Mouse (Mus musculus) stomach, embryonic 14.5 days (tissue): ENCODE data around the gene Olfr105-ps. TPM values are rescaled to one million over a fixed set of nuclear protein-coding genes. Genes with fewer than 3 reads are reported as not detected.

ENCODE experiments used
- ATAC-seq: fragments of 200-750 bp; cut with Nextera tagmentation; 2 replicates; pipeline ENCODE4 v1.8.0; 2017; ENCODE audit warnings: low read depth, moderate TSS enrichment; ENCODE audit not compliant: insufficient number of reproducible peaks, insufficient read depth, low FRiP score
- H3K27ac ChIP-seq: fragments of 300-500 bp; sonication (generic); 2 replicates; pipeline ENCODE4 v1.5.1; 2014; ENCODE audit warnings: mild to moderate bottlenecking, low read length, moderate library complexity, mixed read lengths
- H3K27me3 ChIP-seq: fragments of 300-500 bp; sonication (generic); 2 replicates; pipeline ENCODE4 v1.6.1; 2014; ENCODE audit warnings: low read length, control low read depth, mixed read lengths; ENCODE audit not compliant: control insufficient read depth, insufficient read depth
- H3K36me3 ChIP-seq: fragments of 300-500 bp; sonication (generic); 2 replicates; pipeline ENCODE4 v1.6.1; 2014; ENCODE audit warnings: mild to moderate bottlenecking, control low read depth, low read length, moderate library complexity, mixed read lengths; ENCODE audit not compliant: control insufficient read depth, insufficient read depth
- H3K4me1 ChIP-seq: fragments of 300-500 bp; sonication (generic); 2 replicates; pipeline ENCODE4 v1.6.1; 2014; ENCODE audit warnings: low read length, control low read depth, mixed read lengths; ENCODE audit not compliant: control insufficient read depth, insufficient read depth
- H3K4me2 ChIP-seq: fragments of 300-500 bp; sonication (generic); replicated peaks from 2 replicates; pipeline ENCODE4 v1.6.1; 2014; ENCODE audit warnings: low read depth, low read length, control low read depth
- H3K4me3 ChIP-seq: fragments of 300-500 bp; sonication (generic); 2 replicates; pipeline ENCODE4 v1.5.1; 2014; ENCODE audit warnings: low read depth, low read length, control low read depth
- H3K9ac ChIP-seq: fragments of 300-500 bp; sonication (generic); replicated peaks from 2 replicates; pipeline ENCODE4 v1.6.1; 2014; ENCODE audit warnings: low read depth, mild to moderate bottlenecking, control low read depth, low read length, moderate library complexity, mixed read lengths
- H3K9me3 ChIP-seq: fragments of 300-500 bp; sonication (generic); 2 replicates; pipeline ENCODE4 v1.6.1; 2016; ENCODE audit warnings: low read depth, low read length, control low read depth; ENCODE audit not compliant: control insufficient read depth
- WGBS: fragments of 180-500 bp; shearing (Covaris S2); extraction: QIAGEN DNeasy Blood & Tissue Kit; methylation state at CpG from one replicate; pipeline ENCODE4 v1.1.7; 2014; 5-methylcytosine and 5-hydroxymethylcytosine counted together
- polyA plus RNA-seq: library from polyadenylated mRNA; unstranded; fragments of >200 nt; fragmentation: Nextera tagmentation; extraction: Ambion mirVana; gene quantifications from 2 replicates; pipeline ENCODE4 v1.2.1, GENCODE M21; 2014

Olfr105-ps gene
- not detected in 2 replicates for polyA plus RNA-seq

DNA sequence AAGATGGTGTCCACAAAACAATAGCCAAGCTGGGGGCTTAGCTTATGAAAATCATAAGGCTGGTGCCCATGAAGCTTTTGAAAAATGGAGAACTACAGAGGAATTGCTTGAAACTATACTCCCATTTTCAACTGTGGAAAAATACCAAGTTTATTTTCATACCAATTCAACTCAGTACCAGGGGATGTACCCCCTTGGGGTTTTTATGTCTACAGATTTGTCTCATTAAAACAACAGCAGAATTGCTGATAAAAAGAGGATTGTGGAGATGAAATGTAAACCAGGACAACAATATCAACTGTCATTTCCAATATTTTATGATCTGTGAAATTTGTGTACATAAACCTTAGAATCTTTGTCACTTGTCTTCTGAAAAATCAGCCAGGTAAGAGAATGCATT lies at the start of gene Olfr105-ps:
Gene Olfr105-ps (plus strand): TSS at position 301 of the 400 bp plus-strand sequence.
- H3K4me3 ChIP-seq, result no peak within 1 kb of the TSS
- H3K4me2 ChIP-seq, result no peak within 1 kb of the TSS
- ATAC-seq, result no peak
- H3K36me3 ChIP-seq, result no peaks in the 10 kb centered on the region
- H3K4me1 ChIP-seq, result no peaks in the 10 kb centered on the region
- no peaks in the 10 kb centered on the region for H3K9me3 ChIP-seq
- H3K27ac ChIP-seq, result no peak within 1 kb of the TSS
- no peak within 1 kb of the TSS for H3K9ac ChIP-seq
- no peaks in the 10 kb centered on the region for H3K27me3 ChIP-seq

DNA sequence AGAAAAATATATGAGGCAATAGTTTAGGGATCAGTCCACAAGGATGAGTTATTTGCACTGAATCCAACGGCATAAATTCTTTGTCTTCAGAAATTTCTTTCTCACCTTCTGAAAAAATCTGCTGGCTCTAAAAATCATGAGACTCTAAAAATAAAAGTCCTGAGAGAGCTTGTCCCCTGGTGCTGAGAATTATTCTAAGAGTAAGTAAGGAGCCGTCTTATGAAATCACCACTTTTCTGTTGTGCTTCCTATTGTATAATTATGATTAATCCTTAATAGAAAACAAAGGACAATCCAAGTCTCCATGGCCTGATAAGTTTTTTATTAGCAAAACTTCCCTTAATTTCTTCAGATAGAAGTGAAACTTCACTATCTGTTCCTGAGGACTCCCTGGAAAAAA lies 39.2 kb upstream of the Olfr105-ps start, which contains the start of gene Olfr103:
Gene Olfr103 (minus strand): TSS at position 101 of the 400 bp plus-strand sequence.
- no peak for ATAC-seq
- H3K36me3 ChIP-seq, result no peaks in the 10 kb centered on the region
- no peak within 1 kb of the TSS for H3K4me3 ChIP-seq
- no peak within 1 kb of the TSS for H3K27ac ChIP-seq
- H3K9me3 ChIP-seq, result no peaks in the 10 kb centered on the region
- no peak within 1 kb of the TSS for H3K9ac ChIP-seq
- no peaks in the 10 kb centered on the region for H3K27me3 ChIP-seq
- 83% methylated on average over 2 of the region's 2 CpGs for WGBS
- H3K4me2 ChIP-seq, result no peak within 1 kb of the TSS
- no peaks in the 10 kb centered on the region for H3K4me1 ChIP-seq

DNA sequence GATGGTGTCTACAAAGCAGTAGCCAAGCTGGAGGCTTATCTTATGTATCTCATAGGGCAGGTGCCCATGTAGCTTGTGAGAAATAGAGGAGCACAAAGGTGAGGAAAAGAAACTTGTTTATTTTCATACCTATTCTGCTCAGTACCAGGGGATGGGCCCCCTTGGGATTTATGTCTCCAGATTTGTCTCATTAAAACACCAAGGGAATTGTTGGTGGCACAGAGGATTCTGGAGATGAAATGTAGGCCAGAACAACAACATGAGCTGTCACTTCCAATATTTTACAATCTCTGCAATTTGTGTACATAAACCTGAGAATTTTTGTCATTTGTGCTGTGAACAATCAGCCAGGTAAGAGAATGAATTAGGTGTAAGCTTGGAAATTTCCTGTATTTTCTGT lies 19.6 kb upstream of the Olfr105-ps start, which contains the start of gene Olfr104-ps:
Gene Olfr104-ps (plus strand): TSS at position 301 of the 400 bp plus-strand sequence.
- H3K9ac ChIP-seq, result no peak within 1 kb of the TSS
- no peak within 1 kb of the TSS for H3K4me2 ChIP-seq
- no peak within 1 kb of the TSS for H3K4me3 ChIP-seq
- no peaks in the 10 kb centered on the region for H3K4me1 ChIP-seq
- H3K27ac ChIP-seq, result no peak within 1 kb of the TSS
- H3K36me3 ChIP-seq, result no peaks in the 10 kb centered on the region
- ATAC-seq, result no peak
- no peaks in the 10 kb centered on the region for H3K9me3 ChIP-seq
- no peaks in the 10 kb centered on the region for H3K27me3 ChIP-seq

DNA sequence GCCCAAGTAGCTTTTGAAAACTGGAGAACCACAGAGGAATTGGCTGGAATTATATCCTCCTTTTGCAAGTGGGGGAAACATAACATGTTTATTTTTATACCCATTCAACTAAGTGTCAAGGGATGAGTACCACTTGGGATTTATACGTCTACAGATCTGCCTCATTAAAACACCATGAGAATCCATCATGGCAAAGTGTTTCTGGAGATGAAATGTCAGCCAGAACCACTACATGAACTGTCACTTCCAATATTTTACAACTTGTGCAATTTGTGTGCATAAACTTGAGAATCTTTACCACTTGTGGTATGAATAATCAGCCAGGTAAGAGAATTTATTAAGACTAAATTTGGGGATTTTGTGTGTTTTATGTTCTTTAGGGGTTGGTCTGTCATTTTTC lies 11.3 kb downstream of the Olfr105-ps start, which contains the start of gene Olfr106-ps:
Gene Olfr106-ps (plus strand): TSS at position 301 of the 400 bp plus-strand sequence.
- Histone ChIP-seq H3K4me3 (no peak within 1 kb of the TSS), H3K27ac (no peak within 1 kb of the TSS), H3K4me2 (no peak within 1 kb of the TSS), H3K9me3 (no peaks in the 10 kb centered on the region), H3K4me1 (no peaks in the 10 kb centered on the region), H3K27me3 (no peaks in the 10 kb centered on the region), H3K36me3 (no peaks in the 10 kb centered on the region), H3K9ac (no peak within 1 kb of the TSS)
- no peak for ATAC-seq
- WGBS, result 74% methylated on average over 1 of the region's 1 CpGs

DNA sequence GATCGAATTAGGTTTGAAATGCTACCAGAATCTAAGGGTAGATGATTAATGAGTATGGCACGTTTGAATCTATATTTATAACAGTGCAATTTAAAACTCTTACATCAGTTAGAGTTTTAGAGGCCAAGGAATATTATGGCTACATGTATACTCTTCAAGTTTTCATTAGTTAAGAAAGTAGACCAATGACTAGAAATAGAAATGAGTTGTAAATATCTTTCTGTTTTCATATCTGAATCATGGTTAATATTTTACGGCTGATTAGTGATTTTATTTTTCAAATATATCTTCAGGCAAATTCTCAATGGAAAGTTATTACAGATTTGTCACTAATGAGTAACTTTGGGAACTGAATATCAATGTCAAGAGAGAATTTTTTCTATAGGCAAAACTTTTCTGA lies 20.1 kb downstream of the Olfr105-ps start, which contains the start of gene Olfr107:
Gene Olfr107 (plus strand): TSS at position 301 of the 400 bp plus-strand sequence.
- 73% methylated on average over 3 of the region's 3 CpGs for WGBS
- no peaks in the 10 kb centered on the region for H3K27me3 ChIP-seq

DNA sequence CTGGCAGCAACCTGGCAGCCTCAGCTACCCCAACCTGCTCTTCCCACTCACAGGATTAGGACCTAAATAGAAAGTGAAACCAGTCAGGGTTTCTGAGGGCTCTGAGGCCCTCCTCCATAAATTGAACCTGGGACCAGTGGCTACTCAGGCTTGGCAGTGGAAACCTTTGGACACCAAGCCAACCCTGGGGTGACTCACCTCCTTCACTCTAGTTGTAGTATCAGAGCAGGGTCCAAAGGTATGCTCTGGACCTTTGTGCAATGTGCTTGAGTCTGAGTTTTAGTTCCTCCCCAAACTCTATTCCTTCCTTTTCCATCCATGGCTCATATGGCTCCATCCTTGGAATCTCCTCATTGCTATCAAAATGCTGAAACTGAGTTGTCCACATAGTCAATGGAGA lies 34.5 kb downstream of the Olfr105-ps start:
- Histone ChIP-seq H3K4me2 (no peak overlapping the region), H3K27ac (no peak overlapping the region), H3K36me3 (no peaks in the 10 kb centered on the region), H3K4me3 (no peak overlapping the region), H3K27me3 (no peaks in the 10 kb centered on the region), H3K4me1 (no peaks in the 10 kb centered on the region), H3K9me3 (no peaks in the 10 kb centered on the region), H3K9ac (no peak overlapping the region)
- ATAC-seq, result no peak

More for the DNA sequence above, 20.1 kb downstream of the Olfr105-ps start, which contains the start of gene Olfr107:
- Histone ChIP-seq H3K9me3 (no peaks in the 10 kb centered on the region), H3K27ac (no peak within 1 kb of the TSS), H3K4me2 (no peak within 1 kb of the TSS), H3K4me1 (no peaks in the 10 kb centered on the region), H3K9ac (no peak within 1 kb of the TSS), H3K36me3 (no peaks in the 10 kb centered on the region), H3K4me3 (no peak within 1 kb of the TSS)
- ATAC-seq, result no peak

Other genes with a start within 250 kb of the Olfr105-ps start
- gene Olfr93, start 217.5 kb upstream of the Olfr105-ps start, polyA plus RNA-seq, result not detected in 2 replicates
- not detected in 2 replicates for gene Ubd, start 185.1 kb upstream of the Olfr105-ps start, polyA plus RNA-seq
- not detected in 2 replicates for gene Olfr94, start 178.0 kb upstream of the Olfr105-ps start, polyA plus RNA-seq
- gene Olfr95, start 165.9 kb upstream of the Olfr105-ps start, polyA plus RNA-seq, result not detected in 2 replicates
- gene Olfr96, start 158.9 kb upstream of the Olfr105-ps start, polyA plus RNA-seq, result not detected in 2 replicates
- not detected in 2 replicates for gene Olfr97, start 141.7 kb upstream of the Olfr105-ps start, polyA plus RNA-seq
- not detected in 2 replicates for gene Olfr98, start 115.3 kb upstream of the Olfr105-ps start, polyA plus RNA-seq
- 2.9 and 4.3 TPM in 2 replicates for gene H2-M3, start 108.8 kb upstream of the Olfr105-ps start, polyA plus RNA-seq
- gene Olfr99, start 95.6 kb upstream of the Olfr105-ps start, polyA plus RNA-seq, result not detected in 2 replicates
- gene Olfr101, start 74.7 kb upstream of the Olfr105-ps start, polyA plus RNA-seq, result not detected in 2 replicates
- gene Olfr102, start 62.0 kb upstream of the Olfr105-ps start, polyA plus RNA-seq, result not detected in 2 replicates
- not detected in 2 replicates for gene Olfr103, start 39.3 kb upstream of the Olfr105-ps start, polyA plus RNA-seq
- not detected in 2 replicates for gene Olfr104-ps, start 19.5 kb upstream of the Olfr105-ps start, polyA plus RNA-seq
- gene Olfr106-ps, start 11.4 kb downstream of the Olfr105-ps start, polyA plus RNA-seq, result not detected in 2 replicates
- gene Olfr107, start 20.2 kb downstream of the Olfr105-ps start, polyA plus RNA-seq, result not detected in 2 replicates
- gene Olfr108, start 66.4 kb downstream of the Olfr105-ps start, polyA plus RNA-seq, result not detected in 2 replicates
- gene Olfr109, start 79.9 kb downstream of the Olfr105-ps start, polyA plus RNA-seq, result not detected in 2 replicates
- gene H2-M2, start 104.5 kb downstream of the Olfr105-ps start, polyA plus RNA-seq, result not detected in 2 replicates
- not detected in 2 replicates for gene Olfr110, start 113.4 kb downstream of the Olfr105-ps start, polyA plus RNA-seq
- not detected in 2 replicates for gene Olfr111, start 129.0 kb downstream of the Olfr105-ps start, polyA plus RNA-seq
- not detected in 2 replicates for gene Olfr112, start 190.4 kb downstream of the Olfr105-ps start, polyA plus RNA-seq
- gene Olfr113, start 198.6 kb downstream of the Olfr105-ps start, polyA plus RNA-seq, result not detected in 2 replicates
- not detected in 2 replicates for gene Olfr114, start 213.7 kb downstream of the Olfr105-ps start, polyA plus RNA-seq
- not detected in 2 replicates for gene Olfr115, start 248.1 kb downstream of the Olfr105-ps start, polyA plus RNA-seq
- not detected in 2 replicates for gene Olfr116, start 248.2 kb downstream of the Olfr105-ps start, polyA plus RNA-seq